Mouse (Mus musculus) urinary bladder, postnatal 36 days (tissue): ENCODE results near the gene Syf2.

Experiments
- DNase-seq, 2 experiments: peaks; one replicate each; pipeline ENCODE4 v3.0.0; 2022; ENCODE audit warnings: low spot score in 2 of 2, mixed read lengths in 1 of 2

The Syf2 gene

DNA sequence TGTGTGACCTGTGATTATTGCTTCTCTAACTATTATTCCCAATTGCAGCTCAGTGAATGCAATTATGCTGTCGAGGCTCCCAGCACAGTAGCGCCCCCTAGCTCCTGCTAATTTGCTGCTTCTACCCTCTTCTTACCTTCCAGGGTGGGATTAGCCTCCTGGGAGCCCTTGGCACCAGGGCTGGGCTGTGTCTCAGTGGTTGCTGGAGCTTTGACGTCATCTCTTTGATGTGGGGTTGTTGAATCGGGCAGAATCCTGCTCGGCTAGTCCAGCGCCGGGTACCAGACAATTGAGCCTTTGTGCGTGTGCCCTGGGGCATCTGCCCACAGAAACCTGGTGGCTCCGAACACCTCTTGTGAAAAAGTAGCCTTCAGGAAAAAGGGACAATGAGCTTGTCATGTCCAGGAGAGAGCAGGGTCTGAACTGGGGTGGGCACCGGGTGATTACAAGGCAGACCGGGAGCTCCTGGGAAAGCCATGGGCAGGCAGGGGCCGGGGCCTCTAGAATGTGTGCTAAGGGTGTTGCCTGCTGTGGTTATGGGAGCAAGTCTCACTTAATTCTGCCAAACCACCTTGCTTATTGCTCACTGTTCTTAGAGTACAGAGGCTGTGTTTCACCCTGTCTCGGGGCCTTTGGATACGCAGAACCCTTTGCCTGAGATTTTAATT lies 44.7 kb downstream of the Syf2 start:
- no peak for DNase-seq

GRCm38 (mm10) chr4:134975929-134976308 lies 45.2 kb downstream of the Syf2 start:
- no peak for DNase-seq

- DNase-seq, result no peak
Observed at GRCm38 (mm10) chr4:134978930-134979329, 48.2 kb downstream of the Syf2 start.

DNA sequence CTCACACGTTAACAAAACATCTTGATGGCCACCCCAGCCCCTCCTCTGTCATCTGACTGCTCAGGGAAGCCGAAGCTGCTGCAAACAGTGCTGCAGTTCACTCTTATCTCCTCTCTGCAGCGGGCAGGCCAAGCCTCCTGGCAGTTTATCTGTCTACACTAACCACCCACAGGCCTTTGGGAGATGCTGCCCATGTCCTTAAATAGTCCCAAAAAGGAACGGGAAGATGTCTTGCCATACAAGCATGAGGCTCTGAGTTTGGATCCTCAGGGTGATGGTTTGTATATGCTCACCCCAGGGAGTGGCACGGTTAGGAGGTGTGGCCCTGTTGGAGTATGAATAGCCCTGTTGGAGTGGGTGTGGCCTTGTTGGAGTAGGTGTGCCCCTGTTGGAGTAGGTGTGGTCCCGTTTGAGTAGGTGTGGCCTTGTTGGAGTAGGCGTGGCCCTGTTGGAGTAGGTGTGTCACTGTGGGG lies 51.3 kb downstream of the Syf2 start:
- no peak for DNase-seq

DNA sequence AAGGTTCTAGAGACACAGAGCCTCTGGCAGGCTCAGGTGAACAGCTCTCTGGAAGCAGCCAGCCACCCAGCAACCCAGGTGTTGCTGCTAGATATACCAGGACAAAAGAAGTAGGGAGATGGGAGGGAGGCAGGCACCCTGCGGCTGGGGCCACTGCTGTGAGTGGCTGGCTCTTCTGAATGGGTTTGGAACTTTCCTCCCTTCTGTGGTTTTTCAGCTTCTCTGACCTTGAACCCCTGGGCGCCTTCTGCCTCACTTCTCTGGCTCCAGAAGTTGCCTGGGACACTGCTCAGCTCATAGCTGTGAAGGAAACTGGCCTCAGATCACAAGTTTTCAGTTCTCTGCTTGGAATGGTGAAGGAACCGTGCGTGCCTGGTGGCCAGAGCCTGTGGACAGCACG lies 52.4 kb downstream of the Syf2 start:
- DNase-seq, result no peak

GRCm38 (mm10) chr4:134984555-134984954 lies 53.9 kb downstream of the Syf2 start:
- DNase-seq, result no peak

- DNase-seq, result no peak
Observed at GRCm38 (mm10) chr4:134985626-134986335, 55.1 kb downstream of the Syf2 start.

DNA sequence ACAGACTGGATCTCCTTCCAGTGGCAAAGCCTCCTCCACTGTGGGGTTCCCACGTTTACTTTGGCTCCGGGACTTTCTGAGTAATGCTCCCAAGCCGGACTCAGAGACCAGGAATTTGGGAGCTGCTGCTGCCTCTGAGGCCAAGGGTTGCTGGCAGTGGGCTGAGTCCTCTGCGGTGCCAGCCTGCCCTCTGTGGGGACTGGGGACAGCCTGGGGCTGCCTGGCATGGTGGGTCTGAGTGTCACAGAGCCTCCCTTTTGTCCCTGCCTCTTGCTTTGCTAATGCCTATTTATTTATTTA lies 55.6 kb downstream of the Syf2 start:
- DNase-seq, result no peak

DNA sequence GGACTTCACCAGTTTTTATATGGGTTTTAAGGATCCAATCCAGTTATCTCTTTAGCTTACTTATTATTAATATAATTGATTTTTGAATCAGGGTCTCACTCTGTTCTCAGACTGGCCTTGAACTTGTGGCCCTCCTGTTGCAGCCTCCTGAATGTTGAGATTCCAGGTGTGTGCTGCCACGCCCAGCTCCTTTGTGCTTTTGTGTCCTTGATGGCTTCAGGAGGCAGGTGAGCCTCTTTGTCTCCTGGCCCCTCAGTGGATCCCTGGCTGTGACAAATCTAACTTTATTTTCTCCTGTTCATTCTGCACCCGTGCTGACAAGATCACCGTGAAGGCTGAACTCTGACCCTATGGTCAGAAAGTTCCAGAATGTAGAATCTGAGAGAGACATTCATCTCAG lies 56.3 kb downstream of the Syf2 start:
- DNase-seq, result no peak
